Mouse (Mus musculus): ENCODE data around the gene Ppp1r1b. TPM values are rescaled to one million over a fixed set of nuclear protein-coding genes. Genes with fewer than 3 reads are reported as not detected.
A peak's percentile ranks its signal among the peaks of the same experiment; 100 is the strongest.

Ppp1r1b gene
- polyA plus RNA-seq, 1 experiment from 2014 or later: 20.2 TPM

GRCm38 (mm10) chr11:98339679-98340287 lies 8.4 kb upstream of the Ppp1r1b start:
- ATAC-seq (ENCODE audit: insufficient read depth, low FRiP score, low read depth): no peak
- Histone ChIP-seq H3K4me3 (replicated peaks) (peak overlapping the region; percentile 53; the same call in 1 of the 2 replicates), H3K27me3 (replicated peaks) (peaks cover 76% of the 10 kb centered on the region), H3K9ac (no peak overlapping the region), H3K4me2 (peak overlapping the region; percentile 100), H3K36me3 (no peaks in the 10 kb centered on the region), H3K27ac (no peak overlapping the region), H3K4me1 (peaks cover 25% of the 10 kb centered on the region), H3K9me3 (no peaks in the 10 kb centered on the region)
- 13% methylated on average over 11 of the region's 11 CpGs for WGBS

DNA sequence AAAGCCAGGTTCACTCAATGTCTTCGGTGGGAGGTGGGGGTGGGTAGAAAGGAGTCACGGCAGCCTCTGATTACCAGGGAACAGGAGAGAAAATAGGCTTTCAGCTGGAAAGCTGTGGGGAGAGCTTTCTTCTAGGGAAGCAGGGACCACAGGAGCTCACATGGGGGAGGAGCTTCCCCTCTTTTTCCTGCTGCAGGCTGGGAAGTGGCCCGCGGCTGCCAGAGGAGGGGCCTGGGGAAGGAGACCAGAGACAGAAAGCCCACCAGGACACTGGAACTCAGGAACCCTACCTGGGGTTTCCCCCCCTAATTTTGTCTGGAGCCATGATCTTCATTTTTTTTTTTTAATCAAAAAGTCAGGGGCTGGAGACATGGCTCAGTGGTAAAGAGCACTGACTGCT lies 7.6 kb upstream of the Ppp1r1b start:
- H3K36me3 ChIP-seq: no peaks in the 10 kb centered on the region
- no peak for ATAC-seq (ENCODE audit: insufficient read depth, low FRiP score, low read depth)
- H3K4me2 ChIP-seq: no peak overlapping the region
- H3K4me1 ChIP-seq: peaks cover 20% of the 10 kb centered on the region
- no peaks in the 10 kb centered on the region for H3K9me3 ChIP-seq
- peaks cover 68% of the 10 kb centered on the region for H3K27me3 ChIP-seq (replicated peaks)
- H3K4me3 ChIP-seq (replicated peaks): no peak overlapping the region
- H3K27ac ChIP-seq: no peak overlapping the region
- no peak overlapping the region for H3K9ac ChIP-seq
- WGBS: 4% methylated on average over 3 of the region's 4 CpGs

DNA sequence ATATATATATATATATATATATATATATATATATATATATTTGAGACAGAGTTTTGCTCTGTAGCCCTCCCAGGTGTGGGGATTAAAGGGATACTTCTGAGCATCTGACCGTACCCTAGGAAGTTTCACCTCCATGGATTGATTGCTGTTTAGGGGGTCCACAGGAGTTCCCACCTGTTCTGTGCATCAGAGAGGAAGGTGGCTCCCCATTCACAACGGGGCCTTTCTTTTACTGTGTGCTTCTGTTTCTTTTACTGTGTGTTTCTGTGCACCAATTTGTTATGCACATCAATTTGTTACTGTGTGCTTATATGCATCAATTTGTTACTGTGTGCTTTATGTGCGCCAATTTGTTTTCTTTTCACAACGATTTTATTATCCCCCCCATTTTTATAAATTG lies 7.0 kb upstream of the Ppp1r1b start:
- no peak overlapping the region for H3K4me2 ChIP-seq
- H3K36me3 ChIP-seq: no peaks in the 10 kb centered on the region
- H3K27ac ChIP-seq: no peak overlapping the region
- H3K9ac ChIP-seq: no peak overlapping the region
- no peaks in the 10 kb centered on the region for H3K9me3 ChIP-seq
- no peak overlapping the region for H3K4me3 ChIP-seq (replicated peaks)
- WGBS: 70% methylated on average over 4 of the region's 4 CpGs
- H3K27me3 ChIP-seq (replicated peaks): peaks cover 65% of the 10 kb centered on the region
- H3K4me1 ChIP-seq: peaks cover 20% of the 10 kb centered on the region
- ATAC-seq (ENCODE audit: insufficient read depth, low FRiP score, low read depth): no peak

DNA sequence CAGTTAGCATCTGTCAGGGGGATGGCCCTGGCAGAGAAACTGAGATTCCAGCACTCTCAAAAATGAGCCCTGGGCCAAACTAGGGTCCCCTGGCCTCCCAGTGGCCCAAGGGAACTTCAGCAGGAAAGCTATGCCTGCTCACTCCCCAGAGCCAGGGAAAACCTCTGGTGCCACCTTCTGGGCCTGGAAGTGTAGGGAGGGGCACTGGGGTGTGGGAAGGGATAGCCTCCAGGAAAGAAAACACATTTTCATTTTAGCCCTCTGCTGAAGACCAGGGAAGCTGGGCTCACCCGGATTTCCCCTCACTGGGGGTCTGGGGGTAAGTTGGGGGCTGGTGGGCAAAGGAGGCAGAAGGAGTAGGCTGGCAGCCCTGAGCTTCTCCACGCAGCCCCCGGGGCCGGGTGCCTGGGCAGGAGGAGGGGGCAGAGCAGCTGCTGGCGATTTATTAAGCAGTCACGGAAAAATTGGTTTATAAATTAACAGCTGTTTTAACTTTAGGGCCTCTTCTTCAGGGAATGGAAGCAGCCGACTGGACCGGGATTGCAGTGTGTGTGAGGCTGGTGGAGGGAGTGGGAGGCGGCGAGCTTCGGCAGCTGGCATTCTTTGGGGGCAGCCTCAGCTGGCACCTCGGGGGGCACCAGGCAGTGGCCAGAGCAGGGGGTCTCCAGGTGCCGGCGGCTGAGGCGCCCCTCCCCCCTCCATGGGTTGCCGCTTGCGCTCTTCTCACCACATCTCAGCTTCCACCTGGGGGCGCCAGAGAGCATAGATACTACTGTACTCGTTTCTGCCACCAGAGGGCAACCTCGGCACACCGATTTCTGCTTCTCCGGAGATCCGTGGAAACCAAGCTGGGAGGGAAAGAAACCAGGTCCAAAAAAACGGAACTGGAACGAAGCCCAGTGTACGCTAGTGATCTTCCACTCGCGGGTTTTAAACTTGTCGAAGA lies 5.9 kb upstream of the Ppp1r1b start:
- peaks cover 20% of the 10 kb centered on the region for H3K4me1 ChIP-seq
- H3K9me3 ChIP-seq: no peaks in the 10 kb centered on the region
- H3K36me3 ChIP-seq: no peaks in the 10 kb centered on the region
- WGBS: 3% methylated on average over 29 of the region's 29 CpGs
- H3K27me3 ChIP-seq (replicated peaks): peaks cover 65% of the 10 kb centered on the region
- H3K4me3 ChIP-seq (replicated peaks): peak overlapping the region; percentile 40
- H3K27ac ChIP-seq: no peak overlapping the region
- ATAC-seq (ENCODE audit: insufficient read depth, low FRiP score, low read depth): peak; percentile 51; the same call in 1 of the 2 replicates
- no peak overlapping the region for H3K9ac ChIP-seq
- H3K4me2 ChIP-seq: peak overlapping the region; percentile 74

DNA sequence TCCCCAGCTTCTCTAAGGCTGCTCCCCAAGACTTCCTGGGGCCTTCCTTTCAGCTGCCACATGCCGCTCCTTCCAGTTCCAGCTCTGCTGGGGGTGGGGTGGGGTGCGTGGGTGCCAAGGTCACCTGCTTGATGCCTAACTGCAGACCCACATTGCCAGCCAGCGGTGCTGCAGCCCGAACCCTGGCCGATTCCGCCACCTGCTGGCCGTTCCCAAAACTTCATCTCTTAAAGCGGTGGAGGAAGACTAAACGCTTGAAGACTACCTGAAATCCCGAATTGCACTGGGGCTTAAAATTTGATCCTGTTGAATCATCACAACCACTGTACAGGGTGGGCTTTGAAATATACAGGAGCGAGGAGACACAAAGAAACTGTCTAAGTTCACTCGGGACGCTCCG lies 3.0 kb upstream of the Ppp1r1b start:
- H3K27ac ChIP-seq: no peak overlapping the region
- H3K4me1 ChIP-seq: peaks cover 23% of the 10 kb centered on the region
- H3K4me3 ChIP-seq (replicated peaks): no peak overlapping the region; the same call in 1 of the 2 replicates
- no peaks in the 10 kb centered on the region for H3K9me3 ChIP-seq
- no peak for ATAC-seq (ENCODE audit: insufficient read depth, low FRiP score, low read depth)
- H3K4me2 ChIP-seq: peak overlapping the region; percentile 45
- H3K27me3 ChIP-seq (replicated peaks): peaks cover 64% of the 10 kb centered on the region
- WGBS: 2% methylated on average over 14 of the region's 14 CpGs
- H3K9ac ChIP-seq: no peak overlapping the region
- H3K36me3 ChIP-seq: no peaks in the 10 kb centered on the region

- peaks cover 67% of the 10 kb centered on the region for H3K27me3 ChIP-seq (replicated peaks)
- no peak overlapping the region for H3K4me2 ChIP-seq
- ATAC-seq (ENCODE audit: insufficient read depth, low FRiP score, low read depth): no peak
- H3K9me3 ChIP-seq: no peaks in the 10 kb centered on the region
- H3K36me3 ChIP-seq: no peaks in the 10 kb centered on the region
- H3K9ac ChIP-seq: no peak overlapping the region
- no peak overlapping the region for H3K4me3 ChIP-seq (replicated peaks)
- no peak overlapping the region for H3K27ac ChIP-seq
- 16% methylated on average over 9 of the region's 9 CpGs for WGBS
- peaks cover 23% of the 10 kb centered on the region for H3K4me1 ChIP-seq
Measured at GRCm38 (mm10) chr11:98346168-98346567, 2.0 kb upstream of the Ppp1r1b start.

DNA sequence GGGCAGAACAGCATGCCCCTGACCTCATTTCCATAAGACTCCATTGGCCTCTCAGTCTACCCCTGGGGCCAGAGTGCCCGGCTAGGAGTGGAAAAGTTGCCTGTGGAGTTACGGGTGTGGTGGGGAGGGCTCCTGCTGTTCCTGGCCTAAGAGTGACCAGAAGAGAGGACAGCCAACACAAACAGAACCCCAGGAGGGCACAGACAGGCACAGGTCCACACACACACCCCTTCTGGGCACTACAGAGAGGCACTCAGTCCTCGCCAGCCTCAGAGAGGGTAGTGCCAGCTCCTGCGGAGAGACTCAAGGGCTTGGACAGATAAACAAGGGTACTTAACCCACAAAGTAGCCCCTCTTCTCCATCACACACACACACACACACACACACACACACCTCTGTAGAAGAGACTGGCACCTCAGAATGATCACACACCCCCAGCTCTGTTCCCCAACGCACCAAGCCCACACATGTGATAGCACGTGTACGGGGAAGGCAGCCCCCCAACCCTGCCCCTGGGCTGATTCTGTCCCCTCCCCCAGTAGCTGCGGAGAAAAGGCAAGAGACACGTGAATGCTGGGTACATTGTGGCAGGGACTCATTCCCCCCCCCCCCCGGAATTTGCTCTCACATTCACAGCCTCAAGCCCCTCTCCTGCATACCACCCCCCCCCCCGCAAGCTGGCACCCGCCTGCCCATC lies 670 bp upstream of the Ppp1r1b start:
- H3K36me3 ChIP-seq: no peaks in the 10 kb centered on the region
- peaks cover 16% of the 10 kb centered on the region for H3K4me1 ChIP-seq
- H3K9me3 ChIP-seq: no peaks in the 10 kb centered on the region
- H3K4me2 ChIP-seq: no peak overlapping the region
- no peak overlapping the region for H3K27ac ChIP-seq
- H3K4me3 ChIP-seq (replicated peaks): no peak overlapping the region
- H3K27me3 ChIP-seq (replicated peaks): peaks cover 70% of the 10 kb centered on the region
- 11% methylated on average over 11 of the region's 12 CpGs for WGBS
- H3K9ac ChIP-seq: no peak overlapping the region
- ATAC-seq (ENCODE audit: insufficient read depth, low FRiP score, low read depth): no peak

DNA sequence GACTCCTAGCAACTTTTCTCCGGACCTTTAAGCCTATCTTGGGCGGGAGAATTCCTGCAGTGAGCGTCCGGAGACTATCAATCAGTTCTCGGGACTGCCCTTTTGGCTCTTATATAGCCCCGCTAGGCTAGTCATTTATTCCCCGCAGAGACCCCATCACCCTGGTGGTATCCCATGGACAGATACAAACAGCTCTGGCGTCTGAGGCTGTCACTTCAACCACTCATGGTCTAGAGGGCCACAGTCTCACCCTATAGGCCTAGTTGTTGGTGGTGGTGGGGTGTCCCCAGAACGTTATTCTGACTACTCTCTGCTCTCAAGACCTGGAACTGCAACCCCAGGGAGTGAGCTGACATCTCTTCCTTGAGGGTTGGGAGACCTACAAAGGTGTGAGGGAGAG lies 1.1 kb downstream of the Ppp1r1b start:
- Histone ChIP-seq H3K9me3 (no peaks in the 10 kb centered on the region), H3K36me3 (no peaks in the 10 kb centered on the region), H3K27ac (no peak overlapping the region), H3K27me3 (replicated peaks) (peaks cover 67% of the 10 kb centered on the region), H3K4me2 (peak overlapping the region; percentile 97), H3K4me1 (peaks cover 16% of the 10 kb centered on the region), H3K9ac (no peak overlapping the region), H3K4me3 (replicated peaks) (peak overlapping the region; percentile 52)
- no peak for ATAC-seq (ENCODE audit: insufficient read depth, low FRiP score, low read depth)
- WGBS: 12% methylated on average over 9 of the region's 9 CpGs

GRCm38 (mm10) chr11:98352272-98352990 lies 4.2 kb downstream of the Ppp1r1b start:
- ATAC-seq (ENCODE audit: insufficient read depth, low FRiP score, low read depth): no peak
- 70% methylated on average over 18 of the region's 18 CpGs for WGBS
- H3K27me3 ChIP-seq (replicated peaks): peaks cover 51% of the 10 kb centered on the region
- H3K4me1 ChIP-seq: peaks cover 36% of the 10 kb centered on the region
- H3K36me3 ChIP-seq: no peaks in the 10 kb centered on the region
- no peaks in the 10 kb centered on the region for H3K9me3 ChIP-seq
- H3K4me3 ChIP-seq (replicated peaks): no peak overlapping the region
- H3K9ac ChIP-seq: no peak overlapping the region
- no peak overlapping the region for H3K4me2 ChIP-seq
- no peak overlapping the region; the same call in 1 of the 2 replicates for H3K27ac ChIP-seq

- Histone ChIP-seq H3K4me3 (replicated peaks) (no peak overlapping the region), H3K27ac (0 out of 2 replicates have a peak overlapping the region, but pooled peaks have one; percentile 41), H3K4me2 (no peak overlapping the region), H3K9ac (no peak overlapping the region; the same call in 1 of the 2 replicates), H3K27me3 (replicated peaks) (peaks cover 39% of the 10 kb centered on the region), H3K36me3 (no peaks in the 10 kb centered on the region), H3K4me1 (peaks cover 31% of the 10 kb centered on the region), H3K9me3 (no peaks in the 10 kb centered on the region)
- WGBS: 27% methylated on average over 8 of the region's 8 CpGs
- ATAC-seq (ENCODE audit: insufficient read depth, low FRiP score, low read depth): no peak
Measured at GRCm38 (mm10) chr11:98353651-98354211, 5.5 kb downstream of the Ppp1r1b start.

GRCm38 (mm10) chr11:98354445-98354844 lies 6.2 kb downstream of the Ppp1r1b start:
- Histone ChIP-seq H3K27ac (no peak overlapping the region), H3K9ac (no peak overlapping the region), H3K9me3 (no peaks in the 10 kb centered on the region), H3K4me1 (peaks cover 35% of the 10 kb centered on the region), H3K4me2 (no peak overlapping the region), H3K4me3 (replicated peaks) (no peak overlapping the region), H3K27me3 (replicated peaks) (peaks cover 32% of the 10 kb centered on the region), H3K36me3 (no peaks in the 10 kb centered on the region)
- 67% methylated on average over 14 of the region's 14 CpGs for WGBS
- ATAC-seq (ENCODE audit: insufficient read depth, low FRiP score, low read depth): no peak
